Mouse (Mus musculus): ENCODE measurements around the gene Evi5l.
"Not testable (repeated sequence)": the region's sequence is repeated elsewhere in the genome, so short reads cannot be mapped to it uniquely, and the experiment has no call there.

DNA sequence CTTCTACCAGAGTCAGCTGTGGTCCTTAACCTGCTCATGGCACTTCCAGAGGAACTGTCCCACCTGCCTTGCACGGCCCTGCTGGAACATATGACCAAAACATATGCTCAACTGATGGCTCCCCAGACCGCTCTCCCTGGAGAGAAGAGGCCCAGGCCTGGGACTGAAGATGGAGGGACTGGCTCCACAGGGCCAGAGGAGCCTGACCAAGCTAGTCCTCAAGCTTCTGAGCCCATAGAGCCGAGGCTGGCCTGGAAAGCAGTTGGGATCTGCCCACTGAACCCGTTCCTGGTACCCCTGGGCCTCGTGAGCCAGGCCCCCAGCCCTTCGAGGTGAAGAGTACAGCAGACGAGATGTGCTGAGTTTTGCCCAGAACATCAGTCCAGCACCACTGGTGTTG lies 89.1 kb downstream of the Evi5l start:
- not testable (repeated sequence) for TF ChIP-seq GATA1 (IDR thresholded peaks at IDR 0.05; ENCODE audit: low read depth, low read length); CTCF (IDR thresholded peaks at IDR 0.05 in 2 of 3, conservative IDR thresholded peaks at IDR 0.05 in 1 of 3; ENCODE audit: control insufficient read depth in 1 of 3, insufficient read depth in 1 of 3, low read depth in 2 of 3, low read length in 3 of 3, poor library complexity in 1 of 3, severe bottlenecking in 1 of 3); TAL1 (IDR thresholded peaks at IDR 0.05; ENCODE audit: low read length); JUND (IDR thresholded peaks at IDR 0.05; ENCODE audit: low read depth, low read length); POLR2A (IDR thresholded peaks at IDR 0.05; ENCODE audit: control insufficient read depth in 1 of 2, insufficient read depth in 1 of 2, low read depth in 1 of 2, low read length in 2 of 2, poor library complexity in 1 of 2); USF1 (IDR thresholded peaks at IDR 0.05; ENCODE audit: low read depth, low read length); MYC (IDR thresholded peaks at IDR 0.05; ENCODE audit: low read depth, low read length)

All from MEL (cell line).